Mouse (Mus musculus) skeletal muscle tissue, adult 2 months (tissue): ENCODE measurements around the gene Dnpep.

Source experiments
- DNase-seq: peaks from one replicate; pipeline ENCODE4 v3.0.0-alpha.2; 2012; ENCODE audit warnings: low read depth, low spot score

Dnpep gene

GRCm38 (mm10) chr1:75317241-75318201, at the start of gene Dnpep:
TSS of gene Dnpep (minus strand) at chr1:75317990.
- peak; percentile 100 for DNase-seq

GRCm38 (mm10) chr1:75365510-75366137, 47.8 kb upstream of the Dnpep start:
- DNase-seq, result no peak

GRCm38 (mm10) chr1:75363868-75364267, 46.1 kb upstream of the Dnpep start:
- DNase-seq, result no peak

GRCm38 (mm10) chr1:75361750-75362149, 44.0 kb upstream of the Dnpep start:
- DNase-seq, result peak; percentile 85

GRCm38 (mm10) chr1:75361123-75361522, 43.3 kb upstream of the Dnpep start:
- DNase-seq, result no peak

- DNase-seq, result peak; percentile 96
Observed at GRCm38 (mm10) chr1:75360112-75361031, 42.6 kb upstream of the Dnpep start, which contains the start of gene Des. TSS of gene Des (plus strand) at chr1:75360329.

- DNase-seq, result peak; percentile 75
Observed at GRCm38 (mm10) chr1:75359346-75359745, 41.6 kb upstream of the Dnpep start.

GRCm38 (mm10) chr1:75358009-75358408, 40.2 kb upstream of the Dnpep start:
- no peak for DNase-seq

- DNase-seq, result no peak
Observed at GRCm38 (mm10) chr1:75357261-75357660, 39.5 kb upstream of the Dnpep start.

- DNase-seq, result no peak
Observed at GRCm38 (mm10) chr1:75349275-75349674, 31.5 kb upstream of the Dnpep start.

GRCm38 (mm10) chr1:75347279-75347678, 29.5 kb upstream of the Dnpep start:
- DNase-seq, result peak; percentile 71

- peak; percentile 84 for DNase-seq
Observed at GRCm38 (mm10) chr1:75345036-75345935, 27.5 kb upstream of the Dnpep start.

GRCm38 (mm10) chr1:75344291-75345035, 26.7 kb upstream of the Dnpep start:
- peak; percentile 88 for DNase-seq

GRCm38 (mm10) chr1:75342874-75343416, 25.2 kb upstream of the Dnpep start:
- DNase-seq, result peak; percentile 72

- DNase-seq, result no peak
Observed at GRCm38 (mm10) chr1:75340519-75340918, 22.7 kb upstream of the Dnpep start.

- DNase-seq, result no peak
Observed at GRCm38 (mm10) chr1:75339337-75339736, 21.5 kb upstream of the Dnpep start.

GRCm38 (mm10) chr1:75338091-75338694, 20.4 kb upstream of the Dnpep start:
- DNase-seq, result no peak

GRCm38 (mm10) chr1:75337097-75337496, 19.3 kb upstream of the Dnpep start:
- DNase-seq, result no peak

GRCm38 (mm10) chr1:75336461-75336860, 18.7 kb upstream of the Dnpep start:
- no peak for DNase-seq
